Mouse (Mus musculus): ENCODE data around the gene Dpf3. TPM values are rescaled to one million over a fixed set of nuclear protein-coding genes. Genes with fewer than 3 reads are reported as not detected.

Dpf3 gene
- polyA plus RNA-seq, 1 experiment, result 24.7 TPM

DNA sequence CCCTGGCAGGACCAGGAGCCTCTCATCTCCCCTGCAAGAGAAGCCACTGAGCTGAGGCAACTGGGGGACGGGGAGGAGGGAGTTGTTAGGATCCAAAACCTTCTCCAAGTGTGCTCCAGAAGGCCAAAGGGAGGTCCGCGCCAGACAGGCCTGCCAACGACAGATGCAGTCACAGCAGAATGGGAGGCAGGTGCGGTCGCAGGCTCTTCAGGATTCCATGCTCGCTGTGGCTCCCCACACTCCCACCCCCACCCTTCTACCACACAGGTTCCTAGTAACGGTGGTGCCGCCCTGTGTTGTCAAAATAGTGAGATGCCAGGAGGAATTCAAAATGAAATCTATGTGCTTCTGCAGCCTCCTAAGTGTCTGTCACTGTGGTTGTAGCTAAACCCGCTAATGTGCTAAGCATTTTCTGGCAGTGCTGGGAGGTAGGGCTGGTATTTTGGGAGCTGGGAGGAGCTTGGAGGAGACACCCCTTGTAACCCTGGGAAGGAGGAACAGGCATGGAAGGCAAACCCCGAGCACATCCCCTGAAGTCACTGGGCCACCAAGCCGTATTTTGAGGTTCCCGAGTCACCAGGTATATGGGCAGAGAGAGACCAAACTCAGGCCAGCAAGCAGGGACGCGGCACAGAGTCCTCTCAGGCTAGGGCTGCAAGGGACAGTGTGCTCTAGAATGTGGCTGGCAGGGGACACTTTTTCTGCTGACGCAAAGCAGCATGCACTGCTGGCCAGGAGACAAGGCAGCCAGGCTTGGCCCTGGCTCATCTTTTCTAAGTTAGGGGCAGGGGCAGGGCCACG lies 75.6 kb downstream of the Dpf3 start:
- WGBS, result 82% methylated on average over 17 of the region's 17 CpGs
- Histone ChIP-seq H3K27ac (ENCODE audit: control insufficient read depth, insufficient read depth, low read depth, low read length, poor library complexity) (no peak overlapping the region), H3K4me1 (ENCODE audit: control insufficient read depth, insufficient read depth, low read length) (no peaks in the 10 kb centered on the region), H3K4me3 (replicated peaks; ENCODE audit: control insufficient read depth, low read depth, low read length) (no peak overlapping the region)
- TF ChIP-seq CTCF (IDR thresholded peaks at IDR 0.05; ENCODE audit: control insufficient read depth, insufficient read depth, low read length), result no peak
- TF ChIP-seq POLR2A (IDR thresholded peaks at IDR 0.05; ENCODE audit: borderline replicate concordance, control insufficient read depth, low read depth, low read length), result no peak

DNA sequence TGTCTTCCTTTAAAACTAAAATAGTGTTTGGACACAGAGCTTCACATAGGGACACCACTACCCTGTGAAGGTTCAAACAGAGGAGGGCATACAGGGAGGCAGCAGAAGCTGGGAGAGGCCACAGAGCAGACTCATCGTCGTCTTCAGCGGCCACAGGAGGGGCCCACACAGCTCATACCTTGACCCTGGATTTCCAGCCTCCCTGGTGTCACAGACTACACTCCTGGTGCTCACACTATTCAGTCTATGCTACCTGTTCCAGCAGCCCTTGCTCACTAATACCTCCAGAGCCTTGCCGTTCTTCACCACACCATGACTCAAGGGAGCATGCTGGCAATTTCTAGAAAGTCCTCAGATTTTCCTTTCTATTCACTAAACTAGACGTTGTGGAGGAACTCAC lies 76.5 kb downstream of the Dpf3 start:
- no peak for TF ChIP-seq POLR2A (IDR thresholded peaks at IDR 0.05; ENCODE audit: borderline replicate concordance, control insufficient read depth, low read depth, low read length)
- no peak overlapping the region for H3K4me3 ChIP-seq (replicated peaks; ENCODE audit: control insufficient read depth, low read depth, low read length)
- no peak overlapping the region for H3K27ac ChIP-seq (ENCODE audit: control insufficient read depth, insufficient read depth, low read depth, low read length, poor library complexity)
- no peaks in the 10 kb centered on the region for H3K4me1 ChIP-seq (ENCODE audit: control insufficient read depth, insufficient read depth, low read length)
- WGBS, result 75% methylated on average over 5 of the region's 5 CpGs

DNA sequence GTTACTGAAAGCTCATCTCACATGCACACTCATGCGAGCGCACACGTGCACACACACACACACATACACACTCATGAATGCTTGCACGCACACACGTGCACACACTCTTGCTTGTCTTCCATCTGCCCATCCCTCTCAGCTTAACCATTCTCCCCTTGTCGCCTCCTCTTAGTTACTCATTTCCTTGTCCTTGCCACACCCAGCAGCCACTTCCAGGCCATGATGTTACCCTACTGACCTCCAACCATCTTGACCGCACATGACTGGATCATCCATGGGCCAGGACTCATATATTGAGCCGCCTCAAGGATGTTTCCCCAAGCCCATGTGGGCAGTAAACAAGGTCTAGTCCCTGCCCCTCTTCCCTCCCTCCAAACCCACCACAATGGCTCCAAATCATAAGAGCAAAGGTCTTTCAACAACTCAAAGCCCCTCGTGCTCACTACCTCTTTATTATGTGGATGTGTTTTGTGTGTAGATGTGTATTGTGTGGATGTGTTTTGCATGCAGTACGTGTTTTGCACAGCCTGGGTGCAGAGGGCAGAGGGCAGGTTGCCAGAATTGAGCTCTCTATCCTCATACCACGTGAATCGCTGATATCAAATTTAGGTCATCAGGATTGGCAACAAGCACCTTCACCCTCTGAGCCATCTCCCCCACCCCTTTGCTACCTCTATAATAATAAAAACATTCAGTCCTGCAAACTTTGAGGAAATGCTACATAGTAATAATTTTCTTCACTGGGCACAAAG lies 82.0 kb downstream of the Dpf3 start:
- H3K27ac ChIP-seq (ENCODE audit: control insufficient read depth, insufficient read depth, low read depth, low read length, poor library complexity), result no peak overlapping the region
- TF ChIP-seq POLR2A (IDR thresholded peaks at IDR 0.05; ENCODE audit: borderline replicate concordance, control insufficient read depth, low read depth, low read length) (no peak), CTCF (IDR thresholded peaks at IDR 0.05; ENCODE audit: control insufficient read depth, insufficient read depth, low read length) (no peak)
- WGBS, result 84% methylated on average over 12 of the region's 12 CpGs
- H3K4me1 ChIP-seq (ENCODE audit: control insufficient read depth, insufficient read depth, low read length), result no peaks in the 10 kb centered on the region; the same call in 1 of the 2 replicates
- no peak overlapping the region for H3K4me3 ChIP-seq (replicated peaks; ENCODE audit: control insufficient read depth, low read depth, low read length)

DNA sequence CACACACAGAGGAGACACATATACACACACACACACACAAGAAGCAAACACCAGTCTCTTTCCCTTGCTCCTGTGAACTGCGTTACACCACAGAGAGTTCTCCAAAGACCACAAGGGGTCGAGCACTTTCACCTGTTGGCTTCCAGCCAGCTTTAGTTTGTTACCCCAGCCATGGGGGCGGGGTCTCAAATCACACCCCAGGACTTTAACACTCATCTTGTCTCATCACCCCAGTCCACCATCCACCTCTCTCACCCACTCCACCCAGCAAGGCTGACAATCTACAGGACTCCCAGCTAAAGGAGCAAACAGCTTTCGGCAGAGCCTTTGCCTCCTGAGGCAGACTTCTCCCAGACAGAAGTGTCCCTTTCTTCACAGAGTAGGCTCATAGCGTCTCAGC lies 85.2 kb downstream of the Dpf3 start:
- no peak for TF ChIP-seq CTCF (IDR thresholded peaks at IDR 0.05; ENCODE audit: control insufficient read depth, insufficient read depth, low read length)
- TF ChIP-seq POLR2A (IDR thresholded peaks at IDR 0.05; ENCODE audit: borderline replicate concordance, control insufficient read depth, low read depth, low read length), result no peak
- 65% methylated on average over 5 of the region's 5 CpGs for WGBS
- H3K27ac ChIP-seq (ENCODE audit: control insufficient read depth, insufficient read depth, low read depth, low read length, poor library complexity), result no peak overlapping the region

DNA sequence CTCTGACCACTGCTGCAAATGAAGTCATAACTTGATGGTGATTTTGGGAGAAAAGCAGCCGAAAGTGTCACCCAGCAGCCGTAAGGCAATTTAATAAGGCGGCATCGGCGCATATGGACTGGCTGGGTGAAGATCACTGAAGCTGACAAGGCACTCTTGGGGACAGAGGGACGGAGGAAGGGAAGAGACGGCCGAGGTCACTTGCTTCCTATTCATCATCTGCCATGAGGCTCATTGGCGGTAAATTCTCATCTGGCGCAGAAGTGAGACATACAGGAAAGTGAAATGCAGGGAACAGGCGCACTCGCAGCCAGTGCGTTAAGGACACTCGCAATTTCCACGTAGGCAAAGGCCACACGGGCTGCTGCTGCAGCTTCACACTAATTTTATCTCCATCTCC lies 95.5 kb downstream of the Dpf3 start:
- Histone ChIP-seq H3K4me1 (ENCODE audit: control insufficient read depth, insufficient read depth, low read length) (no peaks in the 10 kb centered on the region), H3K27ac (ENCODE audit: control insufficient read depth, insufficient read depth, low read depth, low read length, poor library complexity) (no peak overlapping the region), H3K4me3 (replicated peaks; ENCODE audit: control insufficient read depth, low read depth, low read length) (no peak overlapping the region)
- TF ChIP-seq CTCF (IDR thresholded peaks at IDR 0.05; ENCODE audit: control insufficient read depth, insufficient read depth, low read length) (no peak), POLR2A (IDR thresholded peaks at IDR 0.05; ENCODE audit: borderline replicate concordance, control insufficient read depth, low read depth, low read length) (no peak)
- WGBS, result 91% methylated on average over 16 of the region's 16 CpGs

More for the DNA sequence above, 85.2 kb downstream of the Dpf3 start:
- Histone ChIP-seq H3K4me3 (replicated peaks; ENCODE audit: control insufficient read depth, low read depth, low read length) (no peak overlapping the region), H3K4me1 (ENCODE audit: control insufficient read depth, insufficient read depth, low read length) (no peaks in the 10 kb centered on the region; the same call in 1 of the 2 replicates)

DNA sequence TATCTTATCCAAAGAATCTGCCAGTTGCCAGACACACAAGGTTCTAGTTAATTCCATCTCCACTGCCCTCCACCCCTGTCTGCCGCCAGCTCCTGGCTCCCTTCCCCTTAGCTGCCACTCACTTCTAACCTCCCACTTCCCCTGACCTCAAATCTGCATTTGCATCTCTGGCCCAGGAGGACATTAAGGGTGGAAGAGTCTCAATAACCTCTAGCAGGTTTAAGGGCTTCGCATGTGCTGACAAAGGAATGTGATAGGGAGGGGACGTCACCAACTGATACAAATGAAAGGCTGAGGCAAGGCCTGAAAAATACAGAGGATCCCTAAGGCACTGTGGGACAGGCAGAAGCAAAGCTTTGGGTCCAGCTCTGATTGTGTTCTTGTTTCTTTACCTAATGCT lies 100.0 kb downstream of the Dpf3 start:
- Histone ChIP-seq H3K27ac (ENCODE audit: control insufficient read depth, insufficient read depth, low read depth, low read length, poor library complexity) (no peak overlapping the region), H3K4me1 (ENCODE audit: control insufficient read depth, insufficient read depth, low read length) (no peaks in the 10 kb centered on the region), H3K4me3 (replicated peaks; ENCODE audit: control insufficient read depth, low read depth, low read length) (no peak overlapping the region)
- TF ChIP-seq CTCF (IDR thresholded peaks at IDR 0.05; ENCODE audit: control insufficient read depth, insufficient read depth, low read length) (no peak), POLR2A (IDR thresholded peaks at IDR 0.05; ENCODE audit: borderline replicate concordance, control insufficient read depth, low read depth, low read length) (no peak)
- 43% methylated on average over 3 of the region's 3 CpGs for WGBS

DNA sequence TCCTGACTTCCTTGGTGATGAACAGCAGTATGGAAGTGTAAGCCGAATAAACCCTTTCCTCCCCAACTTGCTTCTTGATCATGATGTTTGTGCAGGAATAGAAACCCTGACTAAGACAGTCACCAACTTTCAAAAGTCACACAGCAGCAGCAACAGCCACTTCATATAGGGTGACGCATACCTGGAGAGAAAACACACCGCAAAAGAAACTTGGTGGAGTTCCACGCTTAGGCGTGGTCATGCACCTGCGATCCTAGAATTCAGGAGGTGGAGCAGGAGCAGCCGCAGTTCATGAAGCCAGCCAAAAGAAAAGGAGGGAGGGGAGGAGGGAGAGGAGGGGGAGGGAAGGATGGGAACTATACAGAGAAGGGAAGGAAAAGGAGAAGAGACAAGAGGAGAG lies 106.4 kb downstream of the Dpf3 start:
- no peak overlapping the region for H3K27ac ChIP-seq (ENCODE audit: control insufficient read depth, insufficient read depth, low read depth, low read length, poor library complexity)
- no peak overlapping the region for H3K4me3 ChIP-seq (replicated peaks; ENCODE audit: control insufficient read depth, low read depth, low read length)
- 84% methylated on average over 7 of the region's 7 CpGs for WGBS
- H3K4me1 ChIP-seq (ENCODE audit: control insufficient read depth, insufficient read depth, low read length), result peaks cover 2% of the 10 kb centered on the region; the same call in 1 of the 2 replicates
- TF ChIP-seq CTCF (IDR thresholded peaks at IDR 0.05; ENCODE audit: control insufficient read depth, insufficient read depth, low read length) (no peak), POLR2A (IDR thresholded peaks at IDR 0.05; ENCODE audit: borderline replicate concordance, control insufficient read depth, low read depth, low read length) (no peak)

DNA sequence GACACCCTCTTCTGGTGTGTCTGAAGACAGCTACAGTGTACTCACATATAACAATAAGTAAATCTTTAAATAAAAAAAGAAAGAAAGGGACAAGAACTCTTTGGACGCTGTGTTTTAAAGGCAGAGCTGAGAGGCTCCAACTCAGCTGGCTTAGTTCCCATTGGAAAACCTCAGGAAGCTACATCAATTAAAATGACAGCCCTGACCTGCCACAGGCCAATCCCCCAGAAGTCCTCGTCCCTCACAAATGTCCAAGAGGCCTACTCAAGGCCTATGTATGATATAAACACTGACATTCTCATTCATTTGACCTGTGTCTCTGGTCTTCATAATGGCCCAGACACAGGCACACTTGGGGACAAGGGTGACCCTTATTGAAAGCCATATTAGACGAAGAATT lies 107.5 kb downstream of the Dpf3 start:
- WGBS, result 86% methylated on average over 3 of the region's 3 CpGs
- no peak overlapping the region for H3K27ac ChIP-seq (ENCODE audit: control insufficient read depth, insufficient read depth, low read depth, low read length, poor library complexity)
- no peak overlapping the region for H3K4me3 ChIP-seq (replicated peaks; ENCODE audit: control insufficient read depth, low read depth, low read length)
- TF ChIP-seq POLR2A (IDR thresholded peaks at IDR 0.05; ENCODE audit: borderline replicate concordance, control insufficient read depth, low read depth, low read length) (no peak), CTCF (IDR thresholded peaks at IDR 0.05; ENCODE audit: control insufficient read depth, insufficient read depth, low read length) (no peak)
- H3K4me1 ChIP-seq (ENCODE audit: control insufficient read depth, insufficient read depth, low read length), result peaks cover 3% of the 10 kb centered on the region; the same call in 1 of the 2 replicates

Measured in bone marrow, adult 2 months (tissue).